Mouse (Mus musculus) bone marrow, adult 2 months (tissue): ENCODE measurements at regions not wholly inside any gene's neighbourhood (a gene's known extent, or its start where the extent isn't known, plus 50 kb on each side); places are given as distances from the start of the nearest gene placed in this dataset.

Experiments
- CTCF ChIP-seq: fragments of 200-500 bp; IDR thresholded peaks from 2 replicates; pipeline ENCODE4 v1.5.1; 2011; ENCODE audit warnings: low read length, control low read depth; ENCODE audit not compliant: control insufficient read depth, insufficient read depth
- POLR2A ChIP-seq: fragments of 200-500 bp; IDR thresholded peaks from 2 replicates; pipeline ENCODE4 v1.6.1; 2011; ENCODE audit warnings: low read depth, mild to moderate bottlenecking, control low read depth, low read length, borderline replicate concordance; ENCODE audit not compliant: control insufficient read depth

DNA sequence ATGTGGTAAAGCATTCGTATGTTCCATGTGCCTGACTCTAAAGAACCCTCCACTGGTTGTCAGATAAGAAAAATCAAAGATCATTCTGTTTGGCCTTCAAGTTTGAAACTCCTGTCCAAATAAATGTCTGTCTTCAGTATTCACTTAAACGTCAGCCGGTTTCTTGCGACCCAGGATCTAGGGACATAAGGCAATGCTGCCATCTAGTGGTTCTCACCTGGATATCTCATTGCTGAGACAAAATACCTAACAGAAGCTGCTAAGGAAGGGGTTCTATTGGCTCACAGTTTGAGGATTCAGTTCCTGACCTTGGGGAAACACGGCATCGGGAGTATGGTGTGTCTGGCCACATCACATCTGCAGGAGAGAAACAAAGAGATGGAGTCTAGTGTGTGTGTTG lies 139.5 kb upstream of the Intu start:
- TF ChIP-seq POLR2A (no peak), CTCF (0 out of 2 replicates have a peak, but pooled peaks have one; percentile 5)
